Mouse (Mus musculus) limb, embryonic 12.5 days (tissue): ENCODE measurements around the gene Nudt3. TPM values are rescaled to one million over a fixed set of nuclear protein-coding genes. Genes with fewer than 3 reads are reported as not detected.
A peak's percentile ranks its signal among the peaks of the same experiment; 100 is the strongest.

Experiments
- ATAC-seq: fragments of 200-750 bp; cut with Nextera tagmentation; 2 replicates; pipeline ENCODE4 v1.8.0; 2017; ENCODE audit warnings: low read depth, moderate TSS enrichment; ENCODE audit not compliant: insufficient number of reproducible peaks, insufficient read depth, low FRiP score, low TSS enrichment
- H3K27ac ChIP-seq: fragments of 300-500 bp; sonication (generic); 2 replicates; pipeline ENCODE4 v1.5.1; 2016; ENCODE audit warnings: mild to moderate bottlenecking, moderate library complexity
- H3K27me3 ChIP-seq: fragments of 300-500 bp; sonication (generic); 2 replicates; pipeline ENCODE4 v1.6.1; 2016; ENCODE audit warnings: mild to moderate bottlenecking, moderate library complexity
- H3K36me3 ChIP-seq: fragments of 300-500 bp; sonication (generic); 2 replicates; pipeline ENCODE4 v1.6.1; 2016; ENCODE audit warnings: mild to moderate bottlenecking, moderate library complexity
- H3K4me1 ChIP-seq: fragments of 300-500 bp; sonication (generic); replicated peaks from 2 replicates; pipeline ENCODE4 v1.6.1; 2016
- H3K4me2 ChIP-seq: fragments of 300-500 bp; sonication (generic); 2 replicates; pipeline ENCODE4 v1.6.1; 2016; ENCODE audit warnings: mild to moderate bottlenecking, moderate library complexity
- H3K4me3 ChIP-seq: fragments of 300-500 bp; sonication (generic); replicated peaks from 2 replicates; pipeline ENCODE4 v1.5.1; 2016; ENCODE audit warnings: mild to moderate bottlenecking
- H3K9ac ChIP-seq: fragments of 300-500 bp; sonication (generic); replicated peaks from 2 replicates; pipeline ENCODE4 v1.6.1; 2016; ENCODE audit warnings: mild to moderate bottlenecking, moderate library complexity
- H3K9me3 ChIP-seq: fragments of 300-500 bp; sonication (generic); 2 replicates; pipeline ENCODE4 v1.6.1; 2016; ENCODE audit warnings: mild to moderate bottlenecking, moderate library complexity
- WGBS: fragments of 180-500 bp; shearing (Covaris S2); methylation state at CpG from one replicate; pipeline ENCODE4 v1.1.7; 2016; 5-methylcytosine and 5-hydroxymethylcytosine counted together
- polyA plus RNA-seq: library from polyadenylated mRNA; unstranded; fragments of >200 nt; fragmentation: Nextera tagmentation; extraction: Ambion mirVana; gene quantifications from 2 replicates; pipeline ENCODE4 v1.2.1, GENCODE M21; 2016

Nudt3 gene
- polyA plus RNA-seq, result 120 and 126 TPM in 2 replicates

GRCm38 (mm10) chr17:27623360-27624326 lies at the start of gene Nudt3:
TSS of gene Nudt3 (minus strand) at chr17:27623495.
- no peaks in the 10 kb centered on the region for H3K27me3 ChIP-seq
- H3K4me3 ChIP-seq, result peak within 1 kb of the TSS; percentile 95
- no peaks in the 10 kb centered on the region for H3K9me3 ChIP-seq
- 9% methylated on average over 70 of the region's 91 CpGs for whole genome bisulfite sequencing
- peak within 1 kb of the TSS; percentile 96 for H3K9ac ChIP-seq
- H3K27ac ChIP-seq, result peak within 1 kb of the TSS; percentile 97
- peak; percentile 75 for ATAC-seq
- H3K4me2 ChIP-seq, result peak within 1 kb of the TSS; percentile 73
- peaks cover 29% of the 10 kb centered on the region for H3K4me1 ChIP-seq
- H3K36me3 ChIP-seq, result peaks cover 5% of the 10 kb centered on the region; the same call in 1 of the 2 replicates

- Histone ChIP-seq H3K27me3 (no peaks in the 10 kb centered on the region), H3K4me1 (no peaks in the 10 kb centered on the region), H3K4me3 (no peak overlapping the region), H3K9ac (no peak overlapping the region), H3K9me3 (no peaks in the 10 kb centered on the region), H3K36me3 (no peaks in the 10 kb centered on the region), H3K27ac (no peak overlapping the region), H3K4me2 (no peak overlapping the region)
- ATAC-seq, result no peak
- 79% methylated on average over 6 of the region's 6 CpGs for WGBS
Measured at GRCm38 (mm10) chr17:27671720-27672119, 48.4 kb upstream of the Nudt3 start.

DNA sequence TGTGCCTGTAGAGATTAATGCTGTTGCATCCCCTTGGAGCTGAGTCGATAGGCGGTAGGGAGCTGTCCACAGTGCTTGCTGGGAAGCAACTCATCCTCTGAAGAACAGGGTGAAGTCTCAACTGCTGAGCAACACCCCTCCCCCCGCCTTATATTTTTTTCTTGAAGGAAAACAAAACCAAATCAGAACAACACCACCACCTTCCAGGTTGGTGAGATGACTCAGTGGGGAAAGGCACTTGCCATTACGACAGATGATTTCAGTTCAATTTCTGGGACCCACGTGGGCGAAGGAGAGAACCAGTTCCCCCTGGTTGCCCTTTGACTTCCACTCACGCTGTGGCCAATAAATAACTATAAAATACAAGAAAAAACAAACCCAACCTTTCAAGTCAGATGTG lies 35.5 kb upstream of the Nudt3 start:
- H3K4me3 ChIP-seq, result no peak overlapping the region
- no peaks in the 10 kb centered on the region; the same call in 1 of the 2 replicates for H3K9me3 ChIP-seq
- H3K4me1 ChIP-seq, result peaks cover 17% of the 10 kb centered on the region
- peaks cover 31% of the 10 kb centered on the region for H3K27me3 ChIP-seq
- 67% methylated on average over 7 of the region's 7 CpGs for WGBS
- H3K9ac ChIP-seq, result no peak overlapping the region
- no peaks in the 10 kb centered on the region for H3K36me3 ChIP-seq
- no peak for ATAC-seq
- H3K4me2 ChIP-seq, result no peak overlapping the region
- no peak overlapping the region for H3K27ac ChIP-seq

- Histone ChIP-seq H3K27ac (no peak overlapping the region), H3K4me3 (no peak overlapping the region), H3K36me3 (no peaks in the 10 kb centered on the region), H3K9me3 (peaks cover 2% of the 10 kb centered on the region; the same call in 1 of the 2 replicates), H3K4me1 (peaks cover 17% of the 10 kb centered on the region), H3K9ac (no peak overlapping the region), H3K27me3 (peaks cover 35% of the 10 kb centered on the region), H3K4me2 (no peak overlapping the region)
- WGBS, result 71% methylated on average over 8 of the region's 8 CpGs
- ATAC-seq, result no peak
Measured at GRCm38 (mm10) chr17:27657123-27657522, 33.8 kb upstream of the Nudt3 start.

- Histone ChIP-seq H3K9ac (peak overlapping the region; percentile 56; the same call in 1 of the 2 replicates), H3K27me3 (peaks cover 35% of the 10 kb centered on the region), H3K27ac (no peak overlapping the region)
Measured at GRCm38 (mm10) chr17:27656414-27656813, 33.1 kb upstream of the Nudt3 start.

DNA sequence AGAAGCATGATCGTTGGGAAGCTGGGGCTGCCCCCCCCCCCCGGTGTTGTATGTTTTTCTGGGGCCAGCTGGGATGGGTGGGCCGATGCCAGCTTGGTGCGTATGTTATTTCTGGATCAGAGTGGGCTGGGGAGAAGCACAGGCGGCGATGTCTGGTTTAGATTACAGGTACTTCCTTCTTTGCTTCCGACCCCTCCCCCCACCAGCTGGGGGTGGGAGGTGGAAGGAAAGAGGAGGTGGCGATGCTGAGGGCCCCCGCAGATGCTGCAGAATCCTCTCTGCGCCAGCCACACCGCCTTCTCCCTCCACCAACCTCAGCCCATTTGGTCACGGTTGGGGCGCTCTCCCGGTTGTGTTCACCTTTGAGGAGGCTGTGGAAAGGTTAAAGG lies 32.7 kb upstream of the Nudt3 start:
- Histone ChIP-seq H3K27ac (no peak overlapping the region), H3K4me1 (peaks cover 17% of the 10 kb centered on the region), H3K4me3 (peak overlapping the region; percentile 58), H3K36me3 (no peaks in the 10 kb centered on the region), H3K4me2 (peak overlapping the region; percentile 99), H3K9me3 (peaks cover 2% of the 10 kb centered on the region; the same call in 1 of the 2 replicates), H3K9ac (peak overlapping the region; percentile 56), H3K27me3 (peaks cover 35% of the 10 kb centered on the region)
- no peak for ATAC-seq
- WGBS, result under 1% methylated on average over 14 of the region's 14 CpGs

More at GRCm38 (mm10) chr17:27656414-27656813, 33.1 kb upstream of the Nudt3 start:
- Histone ChIP-seq H3K9me3 (peaks cover 2% of the 10 kb centered on the region; the same call in 1 of the 2 replicates), H3K4me2 (peak overlapping the region; percentile 99), H3K4me1 (peaks cover 17% of the 10 kb centered on the region), H3K36me3 (no peaks in the 10 kb centered on the region), H3K4me3 (peak overlapping the region; percentile 58)
- ATAC-seq, result no peak
- WGBS, result 7% methylated on average over 5 of the region's 5 CpGs

DNA sequence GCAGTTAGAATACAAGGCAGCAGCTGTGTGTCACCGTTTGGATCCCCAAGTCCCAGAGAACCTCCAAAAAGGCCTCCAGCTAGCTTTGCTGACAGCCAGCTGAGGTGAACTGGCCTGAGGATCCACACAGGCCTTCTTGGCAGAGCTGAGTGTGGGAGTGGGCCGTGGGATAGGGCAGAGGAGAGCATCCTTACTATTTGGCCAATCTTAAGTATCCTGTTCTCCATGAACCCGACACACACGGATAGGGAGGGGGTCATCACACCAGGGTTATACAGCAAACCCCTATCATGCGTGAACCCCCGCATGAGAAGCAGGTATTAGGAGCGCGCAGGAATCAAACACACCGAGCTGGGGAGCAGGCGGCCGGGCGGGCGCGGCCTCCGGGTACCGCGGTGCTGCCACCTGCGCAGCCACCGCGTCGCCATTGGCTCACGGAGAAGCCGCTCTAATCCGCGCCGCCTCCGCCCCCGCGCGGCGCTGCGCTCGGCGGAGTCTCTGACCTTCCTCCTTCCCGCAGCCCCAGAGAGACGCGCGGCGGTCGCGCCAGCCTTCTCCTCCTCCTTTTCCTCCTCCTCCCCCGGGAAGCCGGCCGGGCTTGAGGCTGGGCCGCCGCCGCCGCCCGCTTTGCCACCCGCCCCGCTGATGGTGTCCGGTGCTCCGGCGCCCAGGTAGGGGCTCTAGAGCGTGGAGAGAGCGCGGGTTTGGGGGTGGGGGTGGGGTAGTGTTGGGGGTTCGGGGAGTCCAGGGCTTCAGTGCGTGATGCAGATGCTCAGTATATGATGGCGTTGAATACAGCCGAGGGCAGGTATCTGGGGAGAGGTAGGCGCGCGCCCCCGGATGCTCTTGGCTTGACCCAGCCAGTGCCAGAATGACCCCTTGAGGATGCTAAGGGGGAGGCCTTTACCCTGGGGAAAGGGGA lies 32.1 kb upstream of the Nudt3 start, which contains the start of gene Pacsin1:
TSS of gene Pacsin1 (plus strand) at position 421 of the 922 bp plus-strand sequence.
- H3K4me3 ChIP-seq, result peak within 1 kb of the TSS; percentile 58
- no peaks in the 10 kb centered on the region for H3K36me3 ChIP-seq
- H3K27ac ChIP-seq, result no peak within 1 kb of the TSS
- ATAC-seq, result no peak; the same call in 1 of the 2 replicates
- peaks cover 2% of the 10 kb centered on the region; the same call in 1 of the 2 replicates for H3K9me3 ChIP-seq
- 3% methylated on average over 62 of the region's 65 CpGs for WGBS
- H3K27me3 ChIP-seq, result peaks cover 35% of the 10 kb centered on the region
- peak within 1 kb of the TSS; percentile 56 for H3K9ac ChIP-seq
- peaks cover 17% of the 10 kb centered on the region for H3K4me1 ChIP-seq
- peak within 1 kb of the TSS; percentile 99 for H3K4me2 ChIP-seq

DNA sequence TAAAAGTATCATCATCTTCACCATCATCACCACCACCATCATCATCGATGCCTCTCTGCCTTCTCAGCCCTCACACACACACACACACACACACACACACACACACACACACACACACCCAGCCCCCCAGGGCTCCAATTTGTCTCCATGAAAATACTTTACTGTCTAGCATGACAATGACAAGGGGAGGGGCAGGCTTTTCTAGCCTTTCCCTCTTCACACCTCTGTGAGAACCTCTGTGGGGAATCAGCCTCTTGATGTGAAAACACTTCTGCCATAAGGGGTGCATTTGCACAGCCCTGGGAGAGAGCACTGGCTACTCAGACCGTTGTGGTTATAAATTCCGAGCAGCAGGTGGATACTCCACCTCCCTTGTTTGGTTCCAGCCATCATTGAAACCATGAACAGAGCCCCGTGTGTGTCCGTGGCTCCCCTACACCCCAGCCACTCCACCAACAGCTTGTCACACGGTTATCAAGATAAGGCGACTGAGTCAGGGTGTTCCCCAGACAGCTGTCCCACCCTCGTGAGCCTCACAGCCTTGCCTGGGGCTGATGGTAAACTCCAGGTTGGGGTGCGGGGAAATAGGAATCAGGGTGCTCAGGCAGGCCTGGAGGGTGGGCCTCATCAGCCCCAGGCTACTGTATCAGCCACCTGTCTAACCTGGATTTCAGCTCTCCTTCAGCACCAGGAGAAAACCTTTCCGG lies 30.1 kb upstream of the Nudt3 start:
- no peak overlapping the region for H3K27ac ChIP-seq
- no peak overlapping the region for H3K4me3 ChIP-seq
- no peaks in the 10 kb centered on the region for H3K36me3 ChIP-seq
- 46% methylated on average over 10 of the region's 10 CpGs for WGBS
- no peak for ATAC-seq
- H3K27me3 ChIP-seq, result peaks cover 35% of the 10 kb centered on the region
- H3K4me2 ChIP-seq, result no peak overlapping the region
- H3K4me1 ChIP-seq, result peaks cover 17% of the 10 kb centered on the region
- H3K9me3 ChIP-seq, result 0 out of 2 replicates have a peak, but pooled peaks cover 2% of the 10 kb centered on the region
- H3K9ac ChIP-seq, result no peak overlapping the region

DNA sequence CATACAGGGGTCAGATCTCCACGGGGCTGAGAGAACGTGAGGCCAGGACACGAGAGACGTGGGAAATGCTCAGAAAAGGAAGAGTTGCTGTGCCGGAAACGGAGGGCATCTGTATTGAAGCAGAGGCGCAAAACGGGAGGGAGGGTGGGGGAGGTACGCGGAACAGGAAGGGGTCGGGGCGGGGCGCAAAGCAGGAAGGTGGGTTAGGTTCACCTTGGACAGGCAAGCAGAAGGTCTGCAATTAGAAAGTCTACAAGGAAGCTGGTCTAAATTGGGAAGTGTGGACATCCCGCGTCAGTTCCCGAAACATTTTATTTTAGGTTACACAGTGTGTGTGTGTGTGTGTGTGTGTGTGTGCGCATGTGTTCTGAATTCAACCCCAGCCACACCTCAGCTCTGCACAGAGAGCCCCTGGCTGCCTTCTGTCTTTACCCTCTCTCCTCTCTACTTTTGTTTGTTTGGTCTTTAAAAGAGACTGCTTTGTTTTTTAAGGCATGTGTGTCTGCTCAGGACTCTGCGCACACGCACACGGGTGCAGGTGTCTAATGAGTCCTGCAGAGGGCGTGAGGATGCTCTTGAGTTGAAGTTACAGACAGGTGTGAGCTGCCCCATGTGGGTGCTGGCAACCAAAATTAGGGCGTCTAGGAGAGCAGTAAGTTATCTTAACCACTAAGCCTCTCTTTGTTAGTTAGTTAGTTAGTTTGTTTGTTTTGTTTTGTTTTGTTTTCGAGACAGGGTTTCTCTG lies 28.9 kb upstream of the Nudt3 start:
- Histone ChIP-seq H3K4me2 (no peak overlapping the region), H3K9me3 (0 out of 2 replicates have a peak, but pooled peaks cover 2% of the 10 kb centered on the region), H3K4me3 (no peak overlapping the region), H3K27me3 (peaks cover 35% of the 10 kb centered on the region), H3K4me1 (peaks cover 17% of the 10 kb centered on the region), H3K36me3 (no peaks in the 10 kb centered on the region), H3K9ac (no peak overlapping the region), H3K27ac (no peak overlapping the region)
- no peak for ATAC-seq
- WGBS, result 86% methylated on average over 23 of the region's 23 CpGs

- H3K27ac ChIP-seq, result no peak overlapping the region
- 71% methylated on average over 13 of the region's 13 CpGs for WGBS
Measured at GRCm38 (mm10) chr17:27650586-27650985, 27.3 kb upstream of the Nudt3 start.

More at GRCm38 (mm10) chr17:27650586-27650985, 27.3 kb upstream of the Nudt3 start:
- no peak overlapping the region for H3K9ac ChIP-seq
- 0 out of 2 replicates have a peak, but pooled peaks cover 2% of the 10 kb centered on the region for H3K9me3 ChIP-seq
- ATAC-seq, result no peak
- H3K4me2 ChIP-seq, result no peak overlapping the region
- H3K4me3 ChIP-seq, result no peak overlapping the region
- H3K27me3 ChIP-seq, result peaks cover 19% of the 10 kb centered on the region
- H3K36me3 ChIP-seq, result no peaks in the 10 kb centered on the region
- peaks cover 6% of the 10 kb centered on the region for H3K4me1 ChIP-seq
